Mouse (Mus musculus): Measurements from ENCODE around the gene Hist1h4m. TPM values are rescaled to one million over a fixed set of nuclear protein-coding genes. Genes with fewer than 3 reads are reported as not detected.

Hist1h4m gene
- 1.4 TPM for polyA plus RNA-seq (2014; fragmentation: Illumina TruSeq; extraction: RNeasy Lipid Tissue Mini Kit (QIAGEN cat#74804); ENCODE audit: insufficient read depth, low read depth, low replicate concordance)

DNA sequence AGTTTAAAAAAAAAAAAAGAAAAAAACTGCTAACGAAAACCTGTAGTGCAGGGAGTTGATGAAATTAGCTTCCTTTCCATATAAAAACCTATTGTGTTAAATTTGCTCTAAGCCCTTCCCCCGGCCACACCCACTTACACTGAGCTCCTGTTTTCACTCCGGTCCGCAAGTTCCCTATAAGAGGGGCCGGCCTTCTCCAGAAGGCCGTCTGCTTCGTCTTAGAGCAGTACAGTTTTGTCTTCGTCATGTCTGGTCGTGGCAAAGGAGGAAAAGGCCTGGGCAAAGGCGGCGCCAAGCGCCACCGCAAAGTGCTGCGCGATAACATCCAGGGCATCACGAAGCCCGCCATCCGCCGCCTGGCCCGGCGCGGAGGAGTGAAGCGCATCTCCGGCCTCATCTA, at the start of gene Hist1h4m:
TSS of gene Hist1h4m (plus strand) at position 208 of the 400 bp plus-strand sequence.

DNA sequence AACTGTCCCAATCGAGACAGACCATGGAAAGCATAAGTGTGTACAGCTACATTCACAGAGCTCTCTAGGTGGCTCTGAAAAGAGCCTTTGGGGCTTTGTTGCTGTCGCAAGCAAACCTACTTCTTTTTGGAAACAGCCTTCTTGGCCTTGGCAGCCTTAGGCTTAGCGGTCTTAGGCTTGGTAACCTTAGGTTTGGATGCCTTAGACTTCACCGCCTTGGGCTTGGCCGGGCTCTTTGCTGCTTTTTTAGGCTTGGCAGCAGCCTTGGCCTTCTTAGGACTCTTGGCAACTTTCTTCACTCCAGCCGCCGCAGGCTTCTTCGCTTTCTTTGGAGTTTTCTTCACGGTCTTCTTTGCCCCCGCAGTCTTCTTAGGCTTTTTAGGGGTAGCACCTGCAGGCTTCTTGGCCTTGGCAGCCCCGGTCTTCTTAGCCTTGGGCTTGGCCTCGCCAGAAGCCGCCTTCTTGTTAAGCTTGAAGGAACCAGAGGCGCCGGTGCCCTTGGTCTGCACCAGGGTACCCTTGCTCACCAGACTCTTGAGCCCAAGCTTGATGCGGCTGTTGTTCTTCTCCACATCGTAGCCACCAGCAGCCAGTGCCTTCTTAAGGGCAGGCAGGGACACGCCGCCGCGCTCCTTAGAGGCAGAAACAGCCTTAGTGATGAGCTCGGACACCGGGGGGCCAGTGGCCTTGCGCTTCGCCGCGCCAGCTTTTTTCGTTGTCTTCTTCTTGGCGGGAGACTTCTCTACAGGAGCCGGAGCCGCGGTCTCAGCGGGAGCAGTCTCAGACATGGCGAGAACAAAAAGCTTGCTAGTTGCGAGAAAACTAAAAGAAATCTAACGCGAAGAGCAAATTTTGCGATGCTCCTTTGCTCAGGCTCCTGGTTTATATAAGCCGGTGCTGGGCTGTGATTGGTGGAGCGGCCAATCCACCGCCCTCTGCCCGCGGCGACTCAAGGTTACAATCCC, 31.5 kb upstream of the Hist1h4m start, which contains the start of gene Hist1h1b:
TSS of gene Hist1h1b (minus strand) at position 859 of the 965 bp plus-strand sequence.

DNA sequence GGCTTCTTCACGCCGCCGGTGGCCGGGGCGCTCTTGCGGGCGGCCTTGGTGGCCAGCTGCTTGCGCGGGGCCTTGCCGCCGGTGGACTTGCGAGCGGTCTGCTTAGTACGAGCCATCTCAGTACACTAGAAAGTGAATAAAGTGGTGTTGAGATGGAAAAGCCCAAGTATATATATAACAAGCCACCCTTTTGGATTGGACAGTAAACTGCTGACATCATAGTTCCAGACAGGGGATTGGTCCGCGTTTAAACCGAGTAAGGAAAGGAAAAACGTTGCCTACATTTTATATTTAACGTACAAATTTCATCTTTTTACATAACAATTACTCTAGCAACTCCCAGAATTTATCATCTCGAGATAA, 28.3 kb upstream of the Hist1h4m start, which contains the start of gene Hist1h3i:
TSS of gene Hist1h3i (minus strand) at position 116 of the 363 bp plus-strand sequence.

DNA sequence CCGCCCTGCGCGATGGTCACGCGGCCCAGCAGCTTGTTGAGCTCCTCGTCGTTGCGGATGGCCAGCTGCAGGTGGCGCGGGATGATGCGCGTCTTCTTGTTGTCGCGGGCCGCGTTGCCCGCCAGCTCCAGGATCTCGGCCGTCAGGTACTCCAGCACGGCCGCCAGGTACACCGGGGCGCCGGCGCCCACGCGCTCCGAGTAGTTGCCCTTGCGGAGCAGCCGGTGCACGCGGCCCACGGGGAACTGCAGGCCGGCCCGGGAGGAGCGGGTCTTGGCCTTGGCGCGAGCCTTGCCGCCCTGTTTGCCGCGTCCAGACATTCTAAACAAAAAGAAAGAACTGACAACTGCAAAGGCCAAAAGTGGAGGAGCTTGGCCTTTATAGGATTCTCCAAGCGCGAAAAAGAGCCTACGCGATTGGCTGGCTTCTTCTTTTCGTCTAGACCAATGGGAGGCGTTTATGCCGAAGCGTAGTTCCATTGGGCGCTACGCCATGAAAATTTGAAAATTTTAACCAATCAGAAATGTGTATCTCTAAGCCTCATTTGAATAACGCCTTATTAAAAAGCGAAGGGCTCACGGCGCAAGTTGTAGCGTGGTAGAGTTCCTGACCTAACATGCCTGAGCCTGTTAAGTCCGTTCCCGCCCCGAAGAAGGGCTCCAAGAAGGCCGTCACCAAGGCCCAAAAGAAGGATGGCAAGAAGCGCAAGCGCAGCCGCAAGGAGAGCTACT, 24.5 kb upstream of the Hist1h4m start, which contains the start of the genes Hist1h2an and Hist1h2bp:
TSS of gene Hist1h2an (minus strand) at position 320 of the 731 bp plus-strand sequence.
TSS of gene Hist1h2bp (plus strand) at position 563 of the 731 bp plus-strand sequence.

DNA sequence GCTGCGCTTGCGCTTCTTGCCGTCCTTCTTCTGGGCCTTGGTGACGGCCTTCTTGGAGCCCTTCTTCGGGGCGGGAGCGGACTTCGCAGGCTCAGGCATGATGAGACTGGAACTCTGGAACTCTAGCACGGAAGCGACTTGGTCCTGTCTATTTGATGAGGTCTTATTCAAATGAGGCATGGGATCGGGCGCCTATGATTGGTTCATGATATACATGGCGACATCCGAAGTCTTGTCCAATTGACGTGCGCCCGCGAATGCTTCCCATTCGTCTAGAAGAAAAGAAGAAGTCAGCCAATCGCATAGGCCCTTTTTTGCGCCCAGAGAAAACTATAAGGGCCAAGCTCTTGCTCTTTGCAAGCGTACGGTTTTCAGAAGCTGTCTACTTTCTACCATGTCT, 1.5 kb upstream of the Hist1h4m start, which contains the start of the genes Hist1h2bq and Hist1h2ao:
TSS of gene Hist1h2bq (minus strand) at position 125 of the 400 bp plus-strand sequence.
TSS of gene Hist1h2ao (plus strand) at position 393 of the 400 bp plus-strand sequence.

DNA sequence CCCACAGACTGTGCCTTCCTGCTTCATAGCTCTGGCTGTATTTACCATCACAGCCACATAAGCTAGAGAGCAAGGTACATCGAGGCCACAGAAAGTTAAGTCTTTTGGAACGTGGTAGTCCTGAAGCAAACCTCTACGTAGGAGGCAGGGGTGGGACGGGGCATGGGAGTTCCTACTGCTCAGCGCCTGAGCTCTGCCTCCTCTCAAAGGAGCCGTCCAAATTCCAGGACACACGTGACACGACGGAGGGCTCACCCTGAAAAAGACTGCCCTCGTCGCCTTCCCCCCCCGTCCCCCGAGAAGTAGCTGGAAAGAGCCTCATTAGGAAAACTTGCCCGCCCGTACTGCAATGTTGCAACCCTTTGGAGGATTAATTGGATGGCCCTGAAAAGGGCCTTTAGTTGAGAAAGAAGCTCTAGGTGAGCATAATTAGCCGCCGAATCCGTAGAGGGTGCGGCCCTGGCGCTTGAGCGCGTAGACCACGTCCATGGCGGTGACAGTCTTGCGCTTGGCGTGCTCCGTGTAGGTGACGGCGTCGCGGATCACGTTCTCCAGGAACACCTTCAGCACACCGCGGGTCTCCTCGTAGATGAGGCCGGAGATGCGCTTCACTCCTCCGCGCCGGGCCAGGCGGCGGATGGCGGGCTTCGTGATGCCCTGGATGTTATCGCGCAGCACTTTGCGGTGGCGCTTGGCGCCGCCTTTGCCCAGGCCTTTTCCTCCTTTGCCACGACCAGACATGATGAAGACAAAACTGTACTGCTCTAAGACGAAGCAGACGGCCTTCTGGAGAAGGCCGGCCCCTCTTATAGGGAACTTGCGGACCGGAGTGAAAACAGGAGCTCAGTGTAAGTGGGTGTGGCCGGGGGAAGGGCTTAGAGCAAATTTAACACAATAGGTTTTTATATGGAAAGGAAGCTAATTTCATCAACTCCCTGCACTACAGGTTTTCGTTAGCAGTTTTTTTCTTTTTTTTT, 20.2 kb downstream of the Hist1h4m start, which contains the start of gene Hist1h4n:
TSS of gene Hist1h4n (minus strand) at position 779 of the 977 bp plus-strand sequence.

DNA sequence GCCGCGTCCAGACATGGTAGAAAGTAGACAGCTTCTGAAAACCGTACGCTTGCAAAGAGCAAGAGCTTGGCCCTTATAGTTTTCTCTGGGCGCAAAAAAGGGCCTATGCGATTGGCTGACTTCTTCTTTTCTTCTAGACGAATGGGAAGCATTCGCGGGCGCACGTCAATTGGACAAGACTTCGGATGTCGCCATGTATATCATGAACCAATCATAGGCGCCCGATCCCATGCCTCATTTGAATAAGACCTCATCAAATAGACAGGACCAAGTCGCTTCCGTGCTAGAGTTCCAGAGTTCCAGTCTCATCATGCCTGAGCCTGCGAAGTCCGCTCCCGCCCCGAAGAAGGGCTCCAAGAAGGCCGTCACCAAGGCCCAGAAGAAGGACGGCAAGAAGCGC, 21.9 kb downstream of the Hist1h4m start, which contains the start of the genes Hist1h2ap and Hist1h2br:
TSS of gene Hist1h2ap (minus strand) at position 47 of the 400 bp plus-strand sequence.
TSS of gene Hist1h2br (plus strand) at position 283 of the 400 bp plus-strand sequence.

Other genes with a start within 250 kb of the Hist1h4m start
- not detected for gene Olfr1364, start 230.0 kb upstream of the Hist1h4m start, polyA plus RNA-seq (2014; fragmentation: Illumina TruSeq; extraction: RNeasy Lipid Tissue Mini Kit (QIAGEN cat#74804); ENCODE audit: insufficient read depth, low read depth, low replicate concordance)
- not detected for gene Olfr1362, start 197.7 kb upstream of the Hist1h4m start, polyA plus RNA-seq (2014; fragmentation: Illumina TruSeq; extraction: RNeasy Lipid Tissue Mini Kit (QIAGEN cat#74804); ENCODE audit: insufficient read depth, low read depth, low replicate concordance)
- gene Olfr11, start 169.2 kb upstream of the Hist1h4m start, polyA plus RNA-seq (2014; fragmentation: Illumina TruSeq; extraction: RNeasy Lipid Tissue Mini Kit (QIAGEN cat#74804); ENCODE audit: insufficient read depth, low read depth, low replicate concordance), result not detected
- not detected for gene Olfr1361, start 148.4 kb upstream of the Hist1h4m start, polyA plus RNA-seq (2014; fragmentation: Illumina TruSeq; extraction: RNeasy Lipid Tissue Mini Kit (QIAGEN cat#74804); ENCODE audit: insufficient read depth, low read depth, low replicate concordance)
- gene Olfr1360, start 134.3 kb upstream of the Hist1h4m start, polyA plus RNA-seq (2014; fragmentation: Illumina TruSeq; extraction: RNeasy Lipid Tissue Mini Kit (QIAGEN cat#74804); ENCODE audit: insufficient read depth, low read depth, low replicate concordance), result not detected
- not detected for gene Olfr1359, start 113.6 kb upstream of the Hist1h4m start, polyA plus RNA-seq (2014; fragmentation: Illumina TruSeq; extraction: RNeasy Lipid Tissue Mini Kit (QIAGEN cat#74804); ENCODE audit: insufficient read depth, low read depth, low replicate concordance)
- not detected for gene Hist1h2bl, start 95.6 kb upstream of the Hist1h4m start, polyA plus RNA-seq (2014; fragmentation: Illumina TruSeq; extraction: RNeasy Lipid Tissue Mini Kit (QIAGEN cat#74804); ENCODE audit: insufficient read depth, low read depth, low replicate concordance)
- gene Hist1h2ai, start 95.3 kb upstream of the Hist1h4m start, polyA plus RNA-seq (2014; fragmentation: Illumina TruSeq; extraction: RNeasy Lipid Tissue Mini Kit (QIAGEN cat#74804); ENCODE audit: insufficient read depth, low read depth, low replicate concordance), result not detected
- gene Hist1h3h, start 94.1 kb upstream of the Hist1h4m start, polyA plus RNA-seq (2014; fragmentation: Illumina TruSeq; extraction: RNeasy Lipid Tissue Mini Kit (QIAGEN cat#74804); ENCODE audit: insufficient read depth, low read depth, low replicate concordance), result not detected
- gene Hist1h2bm, start 89.7 kb upstream of the Hist1h4m start, polyA plus RNA-seq (2014; fragmentation: Illumina TruSeq; extraction: RNeasy Lipid Tissue Mini Kit (QIAGEN cat#74804); ENCODE audit: insufficient read depth, low read depth, low replicate concordance), result not detected
- gene Hist1h4j, start 76.7 kb upstream of the Hist1h4m start, polyA plus RNA-seq (2014; fragmentation: Illumina TruSeq; extraction: RNeasy Lipid Tissue Mini Kit (QIAGEN cat#74804); ENCODE audit: insufficient read depth, low read depth, low replicate concordance), result not detected
- gene Hist1h4k, start 61.2 kb upstream of the Hist1h4m start, polyA plus RNA-seq (2014; fragmentation: Illumina TruSeq; extraction: RNeasy Lipid Tissue Mini Kit (QIAGEN cat#74804); ENCODE audit: insufficient read depth, low read depth, low replicate concordance), result not detected
- gene Hist1h2ak, start 57.9 kb upstream of the Hist1h4m start, polyA plus RNA-seq (2014; fragmentation: Illumina TruSeq; extraction: RNeasy Lipid Tissue Mini Kit (QIAGEN cat#74804); ENCODE audit: insufficient read depth, low read depth, low replicate concordance), result not detected
- not detected for gene Hist1h2bn, start 57.6 kb upstream of the Hist1h4m start, polyA plus RNA-seq (2014; fragmentation: Illumina TruSeq; extraction: RNeasy Lipid Tissue Mini Kit (QIAGEN cat#74804); ENCODE audit: insufficient read depth, low read depth, low replicate concordance)
- gene Hist1h1b, start 31.1 kb upstream of the Hist1h4m start, polyA plus RNA-seq (2014; fragmentation: Illumina TruSeq; extraction: RNeasy Lipid Tissue Mini Kit (QIAGEN cat#74804); ENCODE audit: insufficient read depth, low read depth, low replicate concordance), result not detected
- not detected for gene Hist1h3i, start 28.4 kb upstream of the Hist1h4m start, polyA plus RNA-seq (2014; fragmentation: Illumina TruSeq; extraction: RNeasy Lipid Tissue Mini Kit (QIAGEN cat#74804); ENCODE audit: insufficient read depth, low read depth, low replicate concordance)
- gene Hist1h2an, start 24.5 kb upstream of the Hist1h4m start, polyA plus RNA-seq (2014; fragmentation: Illumina TruSeq; extraction: RNeasy Lipid Tissue Mini Kit (QIAGEN cat#74804); ENCODE audit: insufficient read depth, low read depth, low replicate concordance), result not detected
- gene Hist1h2bp, start 24.3 kb upstream of the Hist1h4m start, polyA plus RNA-seq (2014; fragmentation: Illumina TruSeq; extraction: RNeasy Lipid Tissue Mini Kit (QIAGEN cat#74804); ENCODE audit: insufficient read depth, low read depth, low replicate concordance), result not detected
- 0.42 TPM for gene Hist1h2bq, start 1.5 kb upstream of the Hist1h4m start, polyA plus RNA-seq (2014; fragmentation: Illumina TruSeq; extraction: RNeasy Lipid Tissue Mini Kit (QIAGEN cat#74804); ENCODE audit: insufficient read depth, low read depth, low replicate concordance)
- not detected for gene Hist1h2ao, start 1.3 kb upstream of the Hist1h4m start, polyA plus RNA-seq (2014; fragmentation: Illumina TruSeq; extraction: RNeasy Lipid Tissue Mini Kit (QIAGEN cat#74804); ENCODE audit: insufficient read depth, low read depth, low replicate concordance)
- gene Hist1h4n, start 20.4 kb downstream of the Hist1h4m start, polyA plus RNA-seq (2014; fragmentation: Illumina TruSeq; extraction: RNeasy Lipid Tissue Mini Kit (QIAGEN cat#74804); ENCODE audit: insufficient read depth, low read depth, low replicate concordance), result 1.0 TPM
- gene Hist1h2ap, start 21.8 kb downstream of the Hist1h4m start, polyA plus RNA-seq (2014; fragmentation: Illumina TruSeq; extraction: RNeasy Lipid Tissue Mini Kit (QIAGEN cat#74804); ENCODE audit: insufficient read depth, low read depth, low replicate concordance), result not detected
- not detected for gene Hist1h2br, start 22.0 kb downstream of the Hist1h4m start, polyA plus RNA-seq (2014; fragmentation: Illumina TruSeq; extraction: RNeasy Lipid Tissue Mini Kit (QIAGEN cat#74804); ENCODE audit: insufficient read depth, low read depth, low replicate concordance)
- 1.2 TPM for gene Zfp184, start 133.3 kb downstream of the Hist1h4m start, polyA plus RNA-seq (2014; fragmentation: Illumina TruSeq; extraction: RNeasy Lipid Tissue Mini Kit (QIAGEN cat#74804); ENCODE audit: insufficient read depth, low read depth, low replicate concordance)
- not detected for gene Pom121l2, start 169.4 kb downstream of the Hist1h4m start, polyA plus RNA-seq (2014; fragmentation: Illumina TruSeq; extraction: RNeasy Lipid Tissue Mini Kit (QIAGEN cat#74804); ENCODE audit: insufficient read depth, low read depth, low replicate concordance)
- not detected for gene Prss16, start 198.0 kb downstream of the Hist1h4m start, polyA plus RNA-seq (2014; fragmentation: Illumina TruSeq; extraction: RNeasy Lipid Tissue Mini Kit (QIAGEN cat#74804); ENCODE audit: insufficient read depth, low read depth, low replicate concordance)
- gene Hist1h2ah, start 223.8 kb downstream of the Hist1h4m start, polyA plus RNA-seq (2014; fragmentation: Illumina TruSeq; extraction: RNeasy Lipid Tissue Mini Kit (QIAGEN cat#74804); ENCODE audit: insufficient read depth, low read depth, low replicate concordance), result not detected
- not detected for gene Hist1h2bk, start 224.1 kb downstream of the Hist1h4m start, polyA plus RNA-seq (2014; fragmentation: Illumina TruSeq; extraction: RNeasy Lipid Tissue Mini Kit (QIAGEN cat#74804); ENCODE audit: insufficient read depth, low read depth, low replicate concordance)
- gene Hist1h4i, start 229.6 kb downstream of the Hist1h4m start, polyA plus RNA-seq (2014; fragmentation: Illumina TruSeq; extraction: RNeasy Lipid Tissue Mini Kit (QIAGEN cat#74804); ENCODE audit: insufficient read depth, low read depth, low replicate concordance), result 3.2 TPM
- gene Hist1h2ag, start 231.2 kb downstream of the Hist1h4m start, polyA plus RNA-seq (2014; fragmentation: Illumina TruSeq; extraction: RNeasy Lipid Tissue Mini Kit (QIAGEN cat#74804); ENCODE audit: insufficient read depth, low read depth, low replicate concordance), result not detected
- not detected for gene Hist1h2bj, start 231.5 kb downstream of the Hist1h4m start, polyA plus RNA-seq (2014; fragmentation: Illumina TruSeq; extraction: RNeasy Lipid Tissue Mini Kit (QIAGEN cat#74804); ENCODE audit: insufficient read depth, low read depth, low replicate concordance)